Mouse (Mus musculus): Measurements from ENCODE around the gene Adat3.
"Not testable (repeated sequence)": the region's sequence is repeated elsewhere in the genome, so short reads cannot be mapped to it uniquely, and the experiment has no call there.

Adat3 gene

GRCm38 (mm10) chr10:80578131-80578750, 24.4 kb upstream of the Adat3 start:
- peak; percentile 95 for DNase-seq (ENCODE audit: low read depth, low spot score)

GRCm38 (mm10) chr10:80578911-80579310, 23.8 kb upstream of the Adat3 start:
- peak; percentile 95 for DNase-seq (ENCODE audit: low read depth, low spot score)

GRCm38 (mm10) chr10:80583047-80583446, 19.6 kb upstream of the Adat3 start:
- DNase-seq (ENCODE audit: low read depth, low spot score), result no peak

- DNase-seq (ENCODE audit: low read depth, low spot score), result peak; percentile 85
These were observed 18.6 kb upstream of the Adat3 start for GRCm38 (mm10) chr10:80584045-80584488.

GRCm38 (mm10) chr10:80584642-80585552, 17.8 kb upstream of the Adat3 start:
- no peak for DNase-seq (ENCODE audit: low read depth, low spot score)

- DNase-seq (ENCODE audit: low read depth, low spot score), result no peak
These were observed 17.1 kb upstream of the Adat3 start for GRCm38 (mm10) chr10:80585581-80585980.

- no peak for DNase-seq (ENCODE audit: low read depth, low spot score)
These were observed 16.0 kb upstream of the Adat3 start for GRCm38 (mm10) chr10:80586407-80587304.

- DNase-seq (ENCODE audit: low read depth, low spot score), result no peak
These were observed 15.4 kb upstream of the Adat3 start for GRCm38 (mm10) chr10:80587305-80587657.

GRCm38 (mm10) chr10:80589127-80589878, 13.4 kb upstream of the Adat3 start:
- no peak for DNase-seq (ENCODE audit: low read depth, low spot score)

GRCm38 (mm10) chr10:80589879-80590854, 12.5 kb upstream of the Adat3 start, which contains the start of gene Abhd17a:
Gene Abhd17a, minus strand, starts transcription at chr10:80590341.
- peak; percentile 99 for DNase-seq (ENCODE audit: low read depth, low spot score)

GRCm38 (mm10) chr10:80596318-80596717, 6.4 kb upstream of the Adat3 start:
- DNase-seq (ENCODE audit: low read depth, low spot score), result no peak

- DNase-seq (ENCODE audit: low read depth, low spot score), result no peak
These were observed 684 bp downstream of the Adat3 start for GRCm38 (mm10) chr10:80603364-80603763.

- DNase-seq (ENCODE audit: low read depth, low spot score), result peak; percentile 47
These were observed 1.4 kb downstream of the Adat3 start for GRCm38 (mm10) chr10:80604001-80604509.

- DNase-seq (ENCODE audit: low read depth, low spot score), result no peak
These were observed 2.3 kb downstream of the Adat3 start for GRCm38 (mm10) chr10:80604988-80605387.

- not testable (repeated sequence) for DNase-seq (ENCODE audit: low read depth, low spot score)
These were observed 3.0 kb downstream of the Adat3 start, which contains the start of gene Gm49322 for GRCm38 (mm10) chr10:80605721-80606120. Gene Gm49322, plus strand, starts transcription at chr10:80606021.

GRCm38 (mm10) chr10:80606306-80606705, 3.6 kb downstream of the Adat3 start:
- peak; percentile 67 for DNase-seq (ENCODE audit: low read depth, low spot score)

- DNase-seq (ENCODE audit: low read depth, low spot score), result no peak
These were observed 4.2 kb downstream of the Adat3 start for GRCm38 (mm10) chr10:80606737-80607350.

GRCm38 (mm10) chr10:80608435-80608834, 5.8 kb downstream of the Adat3 start:
- no peak for DNase-seq (ENCODE audit: low read depth, low spot score)

Data from ZHBTc4 (cell line).